Mouse (Mus musculus): ENCODE results near the gene Fam193a. TPM values are rescaled to one million over a fixed set of nuclear protein-coding genes. Genes with fewer than 3 reads are reported as not detected.

Fam193a gene
- 14.1 and 17.0 TPM in 2 replicates for polyA plus RNA-seq (2016; fragmentation: Nextera tagmentation; extraction: Ambion mirVana)

GRCm38 (mm10) chr5:34369341-34370021, at the start of gene Fam193a:
Gene Fam193a (plus strand): TSS chr5:34369933.
- H3K27ac ChIP-seq: peak within 1 kb of the TSS; percentile 53; the same call in 1 of the 2 replicates
- H3K4me3 ChIP-seq: peak within 1 kb of the TSS; percentile 92
- H3K36me3 ChIP-seq: no peaks in the 10 kb centered on the region; the same call in 1 of the 2 replicates
- peak within 1 kb of the TSS; percentile 75 for H3K4me2 ChIP-seq (replicated peaks)
- peak; percentile 99 for ATAC-seq (ENCODE audit: low FRiP score, low read depth)
- WGBS: under 1% methylated on average over 53 of the region's 64 CpGs
- H3K9me3 ChIP-seq: no peaks in the 10 kb centered on the region
- no peaks in the 10 kb centered on the region for H3K27me3 ChIP-seq (replicated peaks)
- peak within 1 kb of the TSS; percentile 95 for H3K9ac ChIP-seq
- H3K4me1 ChIP-seq: peaks cover 24% of the 10 kb centered on the region

- Histone ChIP-seq H3K4me3 (no peak overlapping the region), H3K4me1 (peaks cover 2% of the 10 kb centered on the region; the same call in 1 of the 2 replicates), H3K36me3 (no peaks in the 10 kb centered on the region), H3K9me3 (no peaks in the 10 kb centered on the region), H3K27ac (no peak overlapping the region), H3K9ac (no peak overlapping the region), H3K27me3 (replicated peaks) (no peaks in the 10 kb centered on the region), H3K4me2 (replicated peaks) (no peak overlapping the region)
- 90% methylated on average over 4 of the region's 4 CpGs for WGBS
- ATAC-seq (ENCODE audit: low FRiP score, low read depth): no peak
Observed at GRCm38 (mm10) chr5:34321236-34321635, 48.5 kb upstream of the Fam193a start.

GRCm38 (mm10) chr5:34325286-34325685, 44.4 kb upstream of the Fam193a start:
- Histone ChIP-seq H3K4me3 (no peak overlapping the region), H3K27ac (no peak overlapping the region), H3K4me2 (replicated peaks) (no peak overlapping the region), H3K36me3 (no peaks in the 10 kb centered on the region), H3K9ac (no peak overlapping the region), H3K27me3 (replicated peaks) (no peaks in the 10 kb centered on the region), H3K4me1 (peaks cover 12% of the 10 kb centered on the region), H3K9me3 (no peaks in the 10 kb centered on the region)
- no peak for ATAC-seq (ENCODE audit: low FRiP score, low read depth)

GRCm38 (mm10) chr5:34326249-34326691, 43.5 kb upstream of the Fam193a start:
- H3K27ac ChIP-seq: no peak overlapping the region
- H3K27me3 ChIP-seq (replicated peaks): no peaks in the 10 kb centered on the region
- no peaks in the 10 kb centered on the region for H3K9me3 ChIP-seq
- peak overlapping the region; percentile 60; the same call in 1 of the 2 replicates for H3K4me2 ChIP-seq (replicated peaks)
- no peak overlapping the region for H3K4me3 ChIP-seq
- ATAC-seq (ENCODE audit: low FRiP score, low read depth): no peak; the same call in 1 of the 2 replicates
- no peaks in the 10 kb centered on the region for H3K36me3 ChIP-seq
- H3K9ac ChIP-seq: no peak overlapping the region
- WGBS: 42% methylated on average over 4 of the region's 4 CpGs
- peaks cover 12% of the 10 kb centered on the region for H3K4me1 ChIP-seq

- Histone ChIP-seq H3K4me1 (peaks cover 12% of the 10 kb centered on the region), H3K4me3 (peak overlapping the region; percentile 24), H3K9ac (peak overlapping the region; percentile 56), H3K27ac (no peak overlapping the region), H3K9me3 (no peaks in the 10 kb centered on the region), H3K36me3 (no peaks in the 10 kb centered on the region), H3K27me3 (replicated peaks) (no peaks in the 10 kb centered on the region), H3K4me2 (replicated peaks) (peak overlapping the region; percentile 60)
- peak; percentile 71 for ATAC-seq (ENCODE audit: low FRiP score, low read depth)
- 13% methylated on average over 31 of the region's 31 CpGs for WGBS
Observed at GRCm38 (mm10) chr5:34326875-34327576, 42.7 kb upstream of the Fam193a start.

GRCm38 (mm10) chr5:34330136-34330535, 39.6 kb upstream of the Fam193a start:
- H3K4me3 ChIP-seq: no peak overlapping the region
- peaks cover 13% of the 10 kb centered on the region for H3K4me1 ChIP-seq
- no peak overlapping the region for H3K9ac ChIP-seq
- H3K9me3 ChIP-seq: no peaks in the 10 kb centered on the region
- no peak overlapping the region for H3K27ac ChIP-seq
- 80% methylated on average over 2 of the region's 2 CpGs for WGBS
- ATAC-seq (ENCODE audit: low FRiP score, low read depth): no peak
- no peaks in the 10 kb centered on the region for H3K36me3 ChIP-seq
- H3K4me2 ChIP-seq (replicated peaks): no peak overlapping the region
- no peaks in the 10 kb centered on the region for H3K27me3 ChIP-seq (replicated peaks)

- Histone ChIP-seq H3K4me2 (replicated peaks) (no peak overlapping the region), H3K27ac (no peak overlapping the region), H3K36me3 (peaks cover 5% of the 10 kb centered on the region; the same call in 1 of the 2 replicates), H3K9ac (no peak overlapping the region), H3K4me3 (no peak overlapping the region), H3K27me3 (replicated peaks) (no peaks in the 10 kb centered on the region), H3K9me3 (no peaks in the 10 kb centered on the region), H3K4me1 (peaks cover 18% of the 10 kb centered on the region)
- WGBS: 86% methylated on average over 1 of the region's 1 CpGs
- no peak for ATAC-seq (ENCODE audit: low FRiP score, low read depth)
Observed at GRCm38 (mm10) chr5:34334081-34334480, 35.7 kb upstream of the Fam193a start.

GRCm38 (mm10) chr5:34335539-34336096, 34.1 kb upstream of the Fam193a start:
- peak overlapping the region; percentile 99 for H3K4me3 ChIP-seq
- ATAC-seq (ENCODE audit: low FRiP score, low read depth): peak; percentile 63
- WGBS: 3% methylated on average over 21 of the region's 21 CpGs

GRCm38 (mm10) chr5:34336097-34336774, 33.5 kb upstream of the Fam193a start, which contains the start of gene Rnf4:
Gene Rnf4 (plus strand): TSS chr5:34336289.
- no peaks in the 10 kb centered on the region for H3K27me3 ChIP-seq (replicated peaks)
- peak within 1 kb of the TSS; percentile 89 for H3K27ac ChIP-seq
- H3K4me1 ChIP-seq: peaks cover 18% of the 10 kb centered on the region
- H3K36me3 ChIP-seq: peaks cover 5% of the 10 kb centered on the region; the same call in 1 of the 2 replicates
- peak within 1 kb of the TSS; percentile 90 for H3K4me2 ChIP-seq (replicated peaks)
- H3K9ac ChIP-seq: peak within 1 kb of the TSS; percentile 98
- peak; percentile 98 for ATAC-seq (ENCODE audit: low FRiP score, low read depth)
- WGBS: under 1% methylated on average over 67 of the region's 67 CpGs
- no peaks in the 10 kb centered on the region for H3K9me3 ChIP-seq
- peak within 1 kb of the TSS; percentile 99 for H3K4me3 ChIP-seq

More at GRCm38 (mm10) chr5:34335539-34336096, 34.1 kb upstream of the Fam193a start:
- H3K4me2 ChIP-seq (replicated peaks): peak overlapping the region; percentile 85
- peaks cover 18% of the 10 kb centered on the region for H3K4me1 ChIP-seq
- peaks cover 5% of the 10 kb centered on the region; the same call in 1 of the 2 replicates for H3K36me3 ChIP-seq
- H3K9ac ChIP-seq: peak overlapping the region; percentile 94
- no peaks in the 10 kb centered on the region for H3K27me3 ChIP-seq (replicated peaks)
- no peaks in the 10 kb centered on the region for H3K9me3 ChIP-seq
- H3K27ac ChIP-seq: peak overlapping the region; percentile 44; the same call in 1 of the 2 replicates

GRCm38 (mm10) chr5:34336775-34337450, 32.8 kb upstream of the Fam193a start:
- H3K9me3 ChIP-seq: no peaks in the 10 kb centered on the region
- under 1% methylated on average over 42 of the region's 42 CpGs for WGBS
- peak; percentile 60; the same call in 1 of the 2 replicates for ATAC-seq (ENCODE audit: low FRiP score, low read depth)

GRCm38 (mm10) chr5:34340246-34340645, 29.5 kb upstream of the Fam193a start:
- no peak overlapping the region for H3K27ac ChIP-seq
- no peaks in the 10 kb centered on the region for H3K9me3 ChIP-seq
- no peak for ATAC-seq (ENCODE audit: low FRiP score, low read depth)
- H3K36me3 ChIP-seq: peaks cover 23% of the 10 kb centered on the region; the same call in 1 of the 2 replicates
- H3K4me1 ChIP-seq: peaks cover 17% of the 10 kb centered on the region
- H3K4me3 ChIP-seq: no peak overlapping the region
- no peak overlapping the region for H3K4me2 ChIP-seq (replicated peaks)
- WGBS: 95% methylated on average over 6 of the region's 6 CpGs
- H3K9ac ChIP-seq: no peak overlapping the region
- no peaks in the 10 kb centered on the region for H3K27me3 ChIP-seq (replicated peaks)

More at GRCm38 (mm10) chr5:34336775-34337450, 32.8 kb upstream of the Fam193a start:
- Histone ChIP-seq H3K4me3 (peak overlapping the region; percentile 99), H3K9ac (peak overlapping the region; percentile 98), H3K4me1 (peaks cover 18% of the 10 kb centered on the region), H3K27me3 (replicated peaks) (no peaks in the 10 kb centered on the region), H3K36me3 (peaks cover 5% of the 10 kb centered on the region; the same call in 1 of the 2 replicates), H3K4me2 (replicated peaks) (peak overlapping the region; percentile 90), H3K27ac (peak overlapping the region; percentile 89)
